23 mouse cellular contexts compared by ENCODE assay signal in genomic region chr1:80062121-80062520, GRCm38 (mm10).
DNase-seq lines count a peak whose midpoint lies in the region; ATAC-seq lines count a peak whose summit lies in the region.
"Had no signal": no experiment of that assay in that cellular context is flagged by ENCODE, and none has a peak within 500 bp of the region (broad histone marks: within the 10 kb centered on the region; RNA-seq: fewer than 3 reads in every experiment).

No protein-coding gene starts in this region.

- no peak overlapping the region for H3K4me2 ChIP-seq in forebrain, embryonic 15.5 days (replicated peaks)
- H3K4me2 ChIP-seq in midbrain, embryonic 16.5 days (ENCODE audit: low read length) = no peak overlapping the region
- H3K4me2 ChIP-seq in midbrain, embryonic 13.5 days (replicated peaks) = no peak overlapping the region
- H3K4me2 ChIP-seq in embryonic facial prominence, embryonic 14.5 days (ENCODE audit: low read depth, low read length) = no peak overlapping the region
- H3K4me2 ChIP-seq in limb, embryonic 12.5 days = no peak overlapping the region
- H3K4me2 ChIP-seq: forebrain, embryonic 12.5 days; heart, embryonic 11.5 days; heart, embryonic 15.5 days; hindbrain, embryonic 13.5 days had no signal

- H3K4me1 ChIP-seq in forebrain, embryonic 15.5 days = no peaks in the 10 kb centered on the region
- peaks cover 9% of the 10 kb centered on the region; the same call in 1 of the 2 replicates for H3K4me1 ChIP-seq in forebrain, embryonic 10.5 days
- H3K4me1 ChIP-seq in midbrain, embryonic 16.5 days (ENCODE audit: control insufficient read depth, insufficient read depth, low read length) = peaks cover 11% of the 10 kb centered on the region
- H3K4me1 ChIP-seq in midbrain, embryonic 13.5 days (replicated peaks) = no peaks in the 10 kb centered on the region
- peaks cover 18% of the 10 kb centered on the region for H3K4me1 ChIP-seq in embryonic facial prominence, embryonic 14.5 days (ENCODE audit: control insufficient read depth, insufficient read depth, low read length)
- H3K4me1 ChIP-seq in limb, embryonic 12.5 days (replicated peaks) = peaks cover 11% of the 10 kb centered on the region
- H3K4me1 ChIP-seq: forebrain, embryonic 12.5 days; heart, embryonic 15.5 days had no signal

- H3K27ac ChIP-seq in forebrain, embryonic 15.5 days (replicated peaks) = no peak overlapping the region
- H3K27ac ChIP-seq in forebrain, embryonic 10.5 days = no peak overlapping the region
- no peak overlapping the region for H3K27ac ChIP-seq in midbrain, embryonic 16.5 days (ENCODE audit: low read length)
- no peak overlapping the region for H3K27ac ChIP-seq in midbrain, embryonic 13.5 days
- H3K27ac ChIP-seq in embryonic facial prominence, embryonic 14.5 days (replicated peaks; ENCODE audit: low read depth, low read length) = peak overlapping the region; percentile 83
- no peak overlapping the region for H3K27ac ChIP-seq in limb, embryonic 12.5 days
- H3K27ac ChIP-seq: forebrain, embryonic 12.5 days; gastrocnemius, adult 2 months; heart, embryonic 15.5 days; hindbrain, embryonic 13.5 days had no signal

- no peaks in the 10 kb centered on the region for H3K27me3 ChIP-seq in forebrain, embryonic 15.5 days
- no peaks in the 10 kb centered on the region for H3K27me3 ChIP-seq in forebrain, embryonic 10.5 days (ENCODE audit: poor library complexity, severe bottlenecking)
- H3K27me3 ChIP-seq in midbrain, embryonic 16.5 days (ENCODE audit: control insufficient read depth, insufficient read depth, low read depth, low read length) = no peaks in the 10 kb centered on the region
- no peaks in the 10 kb centered on the region for H3K27me3 ChIP-seq in midbrain, embryonic 13.5 days
- no peaks in the 10 kb centered on the region for H3K27me3 ChIP-seq in embryonic facial prominence, embryonic 14.5 days (replicated peaks; ENCODE audit: control insufficient read depth, insufficient read depth, low read length)
- H3K27me3 ChIP-seq in limb, embryonic 12.5 days = no peaks in the 10 kb centered on the region
- H3K27me3 ChIP-seq: forebrain, embryonic 12.5 days; heart, embryonic 15.5 days; hindbrain, embryonic 13.5 days had no signal

- H3K9ac ChIP-seq in forebrain, embryonic 15.5 days (replicated peaks) = no peak overlapping the region
- no peak overlapping the region for H3K9ac ChIP-seq in midbrain, embryonic 16.5 days (ENCODE audit: low read depth, low read length)
- H3K9ac ChIP-seq in midbrain, embryonic 13.5 days (replicated peaks) = no peak overlapping the region
- no peak overlapping the region for H3K9ac ChIP-seq in embryonic facial prominence, embryonic 14.5 days (ENCODE audit: low read depth, low read length)
- no peak overlapping the region for H3K9ac ChIP-seq in limb, embryonic 12.5 days (replicated peaks)
- H3K9ac ChIP-seq: forebrain, embryonic 12.5 days; forebrain, postnatal 0 days; heart, embryonic 15.5 days; hindbrain, embryonic 13.5 days had no signal

- H3K4me3 ChIP-seq in forebrain, embryonic 15.5 days = no peak overlapping the region
- H3K4me3 ChIP-seq in forebrain, embryonic 10.5 days = no peak overlapping the region
- H3K4me3 ChIP-seq in midbrain, embryonic 16.5 days (ENCODE audit: low read depth, low read length) = no peak overlapping the region
- H3K4me3 ChIP-seq in midbrain, embryonic 13.5 days (replicated peaks) = no peak overlapping the region
- H3K4me3 ChIP-seq in embryonic facial prominence, embryonic 14.5 days (ENCODE audit: low read depth, low read length) = no peak overlapping the region
- no peak overlapping the region for H3K4me3 ChIP-seq in limb, embryonic 12.5 days (replicated peaks)
- H3K4me3 ChIP-seq: forebrain, embryonic 12.5 days; gastrocnemius, adult 2 months; heart, embryonic 15.5 days; hindbrain, embryonic 13.5 days had no signal

- no peak for DNase-seq in forebrain, embryonic 10.5 days (ENCODE audit: extremely low spot score, low spot score)
- DNase-seq in embryonic facial prominence, embryonic 14.5 days (ENCODE audit: low spot score) = no peak
- DNase-seq in layer of hippocampus, postnatal 10 days (ENCODE audit: low spot score in 2 of 2) = no peak
- no peak for DNase-seq in urinary bladder, postnatal 36 days (ENCODE audit: low spot score in 2 of 2)
- DNase-seq: adrenal gland, postnatal 14 days; B cell, adult 2 months; cerebellum, adult 11-12 months; cerebellum, adult 9-11 months; cerebellum, postnatal 36 days; forebrain, postnatal 0 days; gastrocnemius, adult 2 months; gastrocnemius, postnatal 36 days; heart, adult 18-20 months; heart, postnatal 14 days had no signal

- H3K9me3 ChIP-seq in forebrain, embryonic 15.5 days = no peaks in the 10 kb centered on the region
- no peaks in the 10 kb centered on the region for H3K9me3 ChIP-seq in forebrain, embryonic 10.5 days
- H3K9me3 ChIP-seq in midbrain, embryonic 16.5 days (replicated peaks; ENCODE audit: control insufficient read depth, low read length, poor library complexity, severe bottlenecking) = no peaks in the 10 kb centered on the region
- H3K9me3 ChIP-seq in midbrain, embryonic 13.5 days = no peaks in the 10 kb centered on the region
- H3K9me3 ChIP-seq in embryonic facial prominence, embryonic 14.5 days (ENCODE audit: control insufficient read depth, low read length) = no peaks in the 10 kb centered on the region
- H3K9me3 ChIP-seq in limb, embryonic 12.5 days = no peaks in the 10 kb centered on the region
- H3K9me3 ChIP-seq: forebrain, embryonic 12.5 days; heart, embryonic 15.5 days; hindbrain, embryonic 13.5 days had no signal

- ATAC-seq in forebrain, embryonic 15.5 days (replicated peaks) = 0 out of 2 replicates have a peak, but pooled peaks have one; percentile 32
- peak; percentile 66 for ATAC-seq in midbrain, embryonic 16.5 days
- no peak for ATAC-seq in midbrain, embryonic 13.5 days
- ATAC-seq in embryonic facial prominence, embryonic 14.5 days (ENCODE audit: low read depth) = no peak
- 0 out of 2 replicates have a peak, but pooled peaks have one; percentile 20 for ATAC-seq in limb, embryonic 12.5 days (ENCODE audit: insufficient number of reproducible peaks, insufficient read depth, low FRiP score, low TSS enrichment, low read depth)
- ATAC-seq: intestine, embryonic 16.5 days had no signal

- H3K36me3 ChIP-seq in forebrain, embryonic 15.5 days = no peaks in the 10 kb centered on the region
- H3K36me3 ChIP-seq in forebrain, embryonic 10.5 days (replicated peaks) = no peaks in the 10 kb centered on the region
- H3K36me3 ChIP-seq in midbrain, embryonic 16.5 days (ENCODE audit: control insufficient read depth, insufficient read depth, low read length) = no peaks in the 10 kb centered on the region
- no peaks in the 10 kb centered on the region for H3K36me3 ChIP-seq in midbrain, embryonic 13.5 days
- no peaks in the 10 kb centered on the region for H3K36me3 ChIP-seq in embryonic facial prominence, embryonic 14.5 days (ENCODE audit: control insufficient read depth, insufficient read depth, low read length)
- no peaks in the 10 kb centered on the region for H3K36me3 ChIP-seq in limb, embryonic 12.5 days
- H3K36me3 ChIP-seq: forebrain, embryonic 12.5 days; heart, embryonic 15.5 days; hindbrain, embryonic 13.5 days had no signal

- 78% methylated on average over 1 of the region's 1 CpGs for WGBS in forebrain, embryonic 15.5 days
- 65% methylated on average over 1 of the region's 1 CpGs for WGBS in forebrain, embryonic 10.5 days
- WGBS in midbrain, embryonic 16.5 days = 46% methylated on average over 1 of the region's 1 CpGs
- 83% methylated on average over 1 of the region's 1 CpGs for WGBS in midbrain, embryonic 13.5 days
- whole genome bisulfite sequencing in embryonic facial prominence, embryonic 14.5 days = 38% methylated on average over 1 of the region's 1 CpGs
- 50% methylated on average over 1 of the region's 1 CpGs for WGBS in limb, embryonic 12.5 days

Comparison
In these comparisons a context has a peak if more than half of its experiments do, and no peak if none do; other contexts are left out.
1. ATAC-seq: peak in forebrain, embryonic 15.5 days (single experiment), midbrain, embryonic 16.5 days (single experiment) and limb, embryonic 12.5 days (single experiment); none in midbrain, embryonic 13.5 days (single experiment) and embryonic facial prominence, embryonic 14.5 days (single experiment).